Mouse (Mus musculus) inflammation-experienced regulatory T-cells (primary cell): ENCODE data around the gene Mbd3. TPM values are rescaled to one million over a fixed set of nuclear protein-coding genes. Genes with fewer than 3 reads are reported as not detected.

Experiments
- polyA plus RNA-seq, 2 experiments: library from polyadenylated mRNA; unstranded; fragments of 100-300 nt; shearing (Covaris generic); gene quantifications; one replicate each; pipeline ENCODE4 v1.2.1; 2017

Mbd3 gene
- 100 to 1,000 TPM; 174 to 191 TPM for polyA plus RNA-seq

GRCm38 (mm10) chr10:80399191-80399972, at the start of gene Mbd3:
Gene Mbd3 (minus strand): TSS chr10:80399550.

DNA sequence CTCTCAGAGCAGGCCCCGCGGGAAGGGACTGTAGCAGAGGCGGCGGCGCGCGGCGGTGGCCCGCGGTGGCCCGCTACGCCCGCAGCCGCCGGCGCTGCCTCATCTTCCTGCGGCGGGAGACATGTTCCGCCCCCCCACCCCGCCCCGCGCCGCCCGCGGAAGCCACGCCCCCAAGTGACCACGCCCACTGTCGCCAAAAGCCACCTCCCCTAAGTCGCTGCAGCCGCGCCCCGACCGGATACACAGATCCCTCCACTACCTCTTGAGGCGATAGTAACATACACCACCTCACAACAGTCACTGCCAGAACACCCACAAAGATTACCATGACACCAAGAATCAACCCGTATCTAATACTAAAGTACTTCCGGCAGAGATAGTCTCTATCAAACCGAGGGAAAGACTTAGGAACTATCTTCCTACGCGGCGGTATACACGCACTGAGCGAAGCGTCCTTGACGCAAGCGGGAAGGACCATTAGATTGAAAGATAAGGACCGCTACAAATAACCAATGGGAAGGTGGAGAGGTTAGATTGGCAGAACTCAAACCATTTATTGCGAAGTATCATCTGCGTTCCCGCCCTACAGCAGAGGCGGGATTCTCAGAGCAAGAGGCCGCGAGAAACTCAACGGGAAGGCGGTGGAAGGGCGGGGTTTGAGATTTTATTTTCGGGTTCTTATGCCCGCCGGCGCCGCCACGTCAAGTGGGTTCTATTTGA, 34.3 kb upstream of the Mbd3 start, which contains the start of gene Tcf3:
Gene Tcf3 (minus strand): TSS at position 135 of the 720 bp plus-strand sequence.

DNA sequence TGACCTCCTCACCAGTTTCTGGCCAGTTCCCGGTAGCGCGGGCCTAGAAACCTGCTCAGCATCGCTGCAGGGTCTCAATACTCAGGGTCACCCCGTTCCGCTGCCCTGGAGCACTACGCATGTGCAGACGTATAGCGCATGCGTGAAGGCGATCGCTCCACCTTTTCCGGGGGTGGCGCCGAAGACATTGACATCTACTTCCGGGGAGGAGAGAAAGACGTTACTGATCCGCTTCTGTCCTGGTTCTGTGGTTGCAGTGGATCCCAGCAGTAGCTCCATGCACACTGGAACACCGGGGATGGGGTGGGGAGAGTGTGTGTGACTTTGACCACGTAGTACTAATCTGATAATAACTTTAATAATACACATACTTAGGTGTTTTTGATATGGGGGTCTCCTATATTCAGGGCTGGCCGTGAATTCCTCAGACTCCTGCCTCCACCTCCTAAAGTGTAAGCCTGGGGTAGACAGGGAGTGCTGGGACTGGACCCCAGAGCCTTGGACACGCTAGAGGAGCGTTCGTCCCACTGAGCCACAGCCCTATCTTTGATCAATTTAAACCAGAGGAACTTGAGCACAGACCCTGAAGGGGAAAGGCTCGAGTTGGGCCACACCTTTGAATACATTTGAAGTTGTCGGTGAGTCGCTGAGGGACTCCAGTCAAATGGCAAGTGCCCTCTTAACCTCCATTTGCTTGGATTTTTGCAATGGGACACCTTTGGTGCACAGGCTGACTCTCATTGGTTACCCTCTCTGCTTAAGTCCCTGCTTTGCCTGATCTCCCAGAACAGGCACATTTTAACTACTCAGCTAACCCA, 7.5 kb upstream of the Mbd3 start, which contains the start of gene Uqcr11:
Gene Uqcr11 (minus strand): TSS at position 147 of the 818 bp plus-strand sequence.

GRCm38 (mm10) chr10:80387522-80387959, 11.8 kb downstream of the Mbd3 start, which contains the start of gene Mex3d:
Gene Mex3d (minus strand): TSS chr10:80387659.

DNA sequence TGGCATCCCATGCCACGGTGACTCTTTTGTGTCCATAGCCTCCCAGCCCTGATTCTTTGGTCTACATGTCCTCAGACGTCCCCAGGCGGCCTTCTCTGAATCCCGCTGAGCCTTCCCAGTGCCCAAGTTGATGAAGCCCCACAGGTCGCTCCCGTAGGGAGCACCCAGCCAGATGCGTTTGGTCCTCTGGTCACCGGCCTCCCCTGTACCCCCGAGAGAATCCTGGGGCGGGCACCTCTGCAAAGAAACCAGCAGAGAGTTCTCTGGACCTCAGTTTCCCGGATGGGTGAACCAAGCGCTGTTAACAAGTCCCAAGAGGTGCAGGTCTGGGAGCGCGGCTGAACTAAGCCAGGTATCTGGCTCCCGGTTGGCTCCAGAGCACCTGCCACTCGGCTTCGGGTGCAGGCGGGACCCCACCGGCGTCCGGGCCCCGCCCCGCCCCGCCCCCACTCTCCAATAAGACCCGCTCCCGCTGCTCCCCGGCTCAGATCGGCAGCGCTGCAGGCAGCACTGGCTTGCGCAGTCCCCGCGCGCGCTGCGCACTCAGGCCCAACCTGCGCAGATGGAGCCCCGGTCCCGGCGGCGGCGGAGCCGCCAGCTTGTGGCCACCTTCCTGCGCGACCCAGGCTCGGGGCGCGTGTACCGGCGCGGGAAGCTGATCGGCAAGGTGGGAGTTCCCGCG, 43.2 kb downstream of the Mbd3 start, which contains the start of gene Plk5:
Gene Plk5 (plus strand): TSS at position 459 of the 682 bp plus-strand sequence.

GRCm38 (mm10) chr10:80348244-80348781, 51.0 kb downstream of the Mbd3 start, which contains the start of gene Adamtsl5:
Gene Adamtsl5 (minus strand): TSS chr10:80348412.

Other genes with a start within 250 kb of the Mbd3 start
- 100 to 1,000 TPM; 177 to 200 TPM for gene Cirbp, start 233.6 kb downstream of the Mbd3 start, polyA plus RNA-seq
- 10 to 100 TPM; 21.4 to 25.0 TPM for gene 1600002K03Rik, start 226.6 kb downstream of the Mbd3 start, polyA plus RNA-seq
- gene Efna2, start 220.1 kb downstream of the Mbd3 start, polyA plus RNA-seq: under 1 TPM; 0.27 to 0.99 TPM
- gene Mum1, start 173.1 kb downstream of the Mbd3 start, polyA plus RNA-seq: 100 to 1,000 TPM; 117 to 134 TPM
- gene Ndufs7, start 150.4 kb downstream of the Mbd3 start, polyA plus RNA-seq: 100 to 1,000 TPM; 244 to 267 TPM
- gene Gamt, start 138.5 kb downstream of the Mbd3 start, polyA plus RNA-seq: under 1 TPM in 1 of 2 experiments, not detected in 1; 0.99 TPM
- gene Dazap1, start 138.1 kb downstream of the Mbd3 start, polyA plus RNA-seq: 10 to 100 TPM; 78.7 to 80.6 TPM
- gene Rps15, start 107.1 kb downstream of the Mbd3 start, polyA plus RNA-seq: 100 to 1,000 TPM; 686 to 721 TPM
- gene Apc2, start 103.6 kb downstream of the Mbd3 start, polyA plus RNA-seq: under 1 TPM; 0.14 to 0.56 TPM
- 10 to 100 TPM; 67.3 to 70.0 TPM for gene 2310011J03Rik, start 79.0 kb downstream of the Mbd3 start, polyA plus RNA-seq
- gene Pcsk4, start 70.1 kb downstream of the Mbd3 start, polyA plus RNA-seq: 10 to 100 TPM; 20.4 to 20.8 TPM
- gene Reep6, start 69.6 kb downstream of the Mbd3 start, polyA plus RNA-seq: 1 to 10 TPM in 1 of 2 experiments, under 1 TPM in 1; 0.18 to 1.7 TPM
- under 1 TPM; 0.46 to 0.95 TPM for gene Adamtsl5, start 51.1 kb downstream of the Mbd3 start, polyA plus RNA-seq
- gene Plk5, start 43.1 kb downstream of the Mbd3 start, polyA plus RNA-seq: not detected
- gene Mex3d, start 11.9 kb downstream of the Mbd3 start, polyA plus RNA-seq: 1 to 10 TPM; 6.6 to 7.5 TPM
- 100 to 1,000 TPM; 185 to 241 TPM for gene Uqcr11, start 7.3 kb upstream of the Mbd3 start, polyA plus RNA-seq
- 100 to 1,000 TPM; 105 to 121 TPM for gene Tcf3, start 34.1 kb upstream of the Mbd3 start, polyA plus RNA-seq
- gene Onecut3, start 95.3 kb upstream of the Mbd3 start, polyA plus RNA-seq: under 1 TPM; 0.05 to 0.23 TPM
- under 1 TPM; 0.06 to 0.73 TPM for gene Atp8b3, start 139.6 kb upstream of the Mbd3 start, polyA plus RNA-seq
- gene Rexo1, start 162.0 kb upstream of the Mbd3 start, polyA plus RNA-seq: 10 to 100 TPM; 49.1 to 59.0 TPM
- gene Klf16, start 177.8 kb upstream of the Mbd3 start, polyA plus RNA-seq: 10 to 100 TPM in 1 of 2 experiments, 1 to 10 TPM in 1; 9.0 to 14.4 TPM
- gene Abhd17a, start 190.8 kb upstream of the Mbd3 start, polyA plus RNA-seq: 100 to 1,000 TPM; 142 to 155 TPM
- 100 to 1,000 TPM; 108 to 122 TPM for gene Scamp4, start 203.3 kb upstream of the Mbd3 start, polyA plus RNA-seq
- 1 to 10 TPM; 5.9 to 9.2 TPM for gene Adat3, start 203.3 kb upstream of the Mbd3 start, polyA plus RNA-seq
- gene Gm49322, start 206.5 kb upstream of the Mbd3 start, polyA plus RNA-seq: 10 to 100 TPM in 1 of 2 experiments, 1 to 10 TPM in 1; 7.1 to 12.4 TPM
- 100 to 1,000 TPM; 291 to 363 TPM for gene Csnk1g2, start 223.3 kb upstream of the Mbd3 start, polyA plus RNA-seq